31 mouse cellular contexts compared by ENCODE assay signal in genomic region chr2:35827886-35828285, GRCm38 (mm10).
"Had no signal": no experiment of that assay in that cellular context is flagged by ENCODE, and none has a peak within 500 bp of the region (broad histone marks: within the 10 kb centered on the region; RNA-seq: fewer than 3 reads in every experiment).

No protein-coding gene starts in this region.

- ATAC-seq: forebrain, embryonic 13.5 days; forebrain, embryonic 14.5 days; forebrain, embryonic 15.5 days; forebrain, embryonic 16.5 days; forebrain, postnatal 0 days had no signal

- DNase-seq: cerebellum, adult 18-20 months; cerebellum, adult 2 months; cerebellum, adult 9-10 months; cerebellum, adult 9-11 months; cerebellum, postnatal 10 days; cerebellum, postnatal 14 days; cerebellum, postnatal 25 days; cerebellum, postnatal 36 days; forebrain, postnatal 0 days; gastrocnemius, adult 2 months; gastrocnemius, postnatal 10 days; gastrocnemius, postnatal 14 days; gastrocnemius, postnatal 25 days; gastrocnemius, postnatal 36 days; heart, adult 11 months; heart, adult 18-20 months; heart, adult 2 months had no signal

- H3K4me3 ChIP-seq: embryonic facial prominence, embryonic 12.5 days; embryonic facial prominence, embryonic 13.5 days; embryonic facial prominence, embryonic 15.5 days; erythroblast, embryonic 14.5 days; forebrain, embryonic 10.5 days; forebrain, embryonic 12.5 days; forebrain, embryonic 13.5 days; forebrain, embryonic 15.5 days; gastrocnemius, adult 2 months; heart, adult 2 months; heart, embryonic 10.5 days; heart, embryonic 12.5 days; heart, embryonic 13.5 days had no signal

- H3K9ac ChIP-seq: embryonic facial prominence, embryonic 12.5 days; embryonic facial prominence, embryonic 13.5 days; embryonic facial prominence, embryonic 15.5 days; forebrain, embryonic 12.5 days; forebrain, embryonic 13.5 days; forebrain, embryonic 15.5 days; forebrain, postnatal 0 days; heart, embryonic 12.5 days; heart, embryonic 13.5 days had no signal

- H3K36me3 ChIP-seq: embryonic facial prominence, embryonic 12.5 days; embryonic facial prominence, embryonic 13.5 days; embryonic facial prominence, embryonic 15.5 days; forebrain, embryonic 10.5 days; forebrain, embryonic 12.5 days; forebrain, embryonic 15.5 days; heart, embryonic 10.5 days; heart, embryonic 12.5 days; heart, embryonic 13.5 days had no signal

- H3K4me2 ChIP-seq: embryonic facial prominence, embryonic 12.5 days; embryonic facial prominence, embryonic 13.5 days; embryonic facial prominence, embryonic 15.5 days; forebrain, embryonic 12.5 days; forebrain, embryonic 13.5 days; forebrain, embryonic 15.5 days; heart, embryonic 11.5 days; heart, embryonic 12.5 days; heart, embryonic 13.5 days had no signal

- H3K27ac ChIP-seq: embryonic facial prominence, embryonic 12.5 days; embryonic facial prominence, embryonic 13.5 days; embryonic facial prominence, embryonic 15.5 days; forebrain, embryonic 10.5 days; forebrain, embryonic 12.5 days; forebrain, embryonic 13.5 days; forebrain, embryonic 15.5 days; gastrocnemius, adult 2 months; heart, adult 2 months; heart, embryonic 10.5 days; heart, embryonic 13.5 days had no signal

- H3K4me1 ChIP-seq: forebrain, embryonic 10.5 days; forebrain, embryonic 12.5 days; forebrain, embryonic 13.5 days had no signal

- H3K9me3 ChIP-seq: embryonic facial prominence, embryonic 12.5 days; embryonic facial prominence, embryonic 13.5 days; embryonic facial prominence, embryonic 15.5 days; forebrain, embryonic 10.5 days; forebrain, embryonic 12.5 days; forebrain, embryonic 13.5 days; forebrain, embryonic 15.5 days; heart, embryonic 10.5 days; heart, embryonic 12.5 days; heart, embryonic 13.5 days had no signal

- H3K27me3 ChIP-seq: embryonic facial prominence, embryonic 12.5 days; embryonic facial prominence, embryonic 13.5 days; embryonic facial prominence, embryonic 15.5 days; forebrain, embryonic 12.5 days; forebrain, embryonic 13.5 days; forebrain, embryonic 15.5 days had no signal
